Mouse (Mus musculus) kidney, embryonic 14.5 days (tissue): ENCODE measurements at regions not wholly inside any gene's neighbourhood (a gene's known extent, or its start where the extent isn't known, plus 50 kb on each side); places are given as distances from the start of the nearest gene placed in this dataset.

ENCODE experiments used
- ATAC-seq: fragments of 200-750 bp; cut with Nextera tagmentation; 2 replicates; pipeline ENCODE4 v1.8.0; 2017; ENCODE audit warnings: moderate number of reproducible peaks, mild to moderate bottlenecking, moderate TSS enrichment, moderate library complexity; ENCODE audit not compliant: low FRiP score, low TSS enrichment
- H3K27ac ChIP-seq: fragments of 300-500 bp; sonication (generic); 2 replicates; pipeline ENCODE4 v1.5.1; 2014; ENCODE audit warnings: low read depth, mild to moderate bottlenecking, low read length, moderate library complexity, mixed read lengths
- H3K27me3 ChIP-seq: fragments of 300-500 bp; sonication (generic); 2 replicates; pipeline ENCODE4 v1.6.1; 2014; ENCODE audit warnings: mild to moderate bottlenecking, low read length; ENCODE audit not compliant: control insufficient read depth, insufficient read depth
- H3K36me3 ChIP-seq: fragments of 300-500 bp; sonication (generic); 2 replicates; pipeline ENCODE4 v1.6.1; 2014; ENCODE audit warnings: low read length, mixed read lengths; ENCODE audit not compliant: control insufficient read depth, insufficient read depth
- H3K4me1 ChIP-seq: fragments of 300-500 bp; sonication (generic); 2 replicates; pipeline ENCODE4 v1.6.1; 2014; ENCODE audit warnings: low read length, mixed read lengths; ENCODE audit not compliant: control insufficient read depth, insufficient read depth
- H3K4me2 ChIP-seq: fragments of 300-500 bp; sonication (generic); replicated peaks from 2 replicates; pipeline ENCODE4 v1.6.1; 2014; ENCODE audit warnings: low read depth, mild to moderate bottlenecking, low read length
- H3K4me3 ChIP-seq: fragments of 300-500 bp; sonication (generic); 2 replicates; pipeline ENCODE4 v1.5.1; 2014; ENCODE audit warnings: mild to moderate bottlenecking, low read length
- H3K9ac ChIP-seq: fragments of 300-500 bp; sonication (generic); 2 replicates; pipeline ENCODE4 v1.6.1; 2014; ENCODE audit warnings: low read depth, mild to moderate bottlenecking, low read length, moderate library complexity
- H3K9me3 ChIP-seq: fragments of 300-500 bp; sonication (generic); 2 replicates; pipeline ENCODE4 v1.6.1; 2016; ENCODE audit warnings: low read length; ENCODE audit not compliant: control insufficient read depth
- whole genome bisulfite sequencing: fragments of 180-500 bp; shearing (Covaris S2); extraction: QIAGEN DNeasy Blood & Tissue Kit; methylation state at CpG from one replicate; pipeline ENCODE4 v1.1.7; 2014; 5-methylcytosine and 5-hydroxymethylcytosine counted together

- no peak for ATAC-seq
- 68% methylated on average over 15 of the region's 15 CpGs for WGBS
- Histone ChIP-seq H3K27me3 (no peaks in the 10 kb centered on the region), H3K36me3 (no peaks in the 10 kb centered on the region), H3K9me3 (no peaks in the 10 kb centered on the region), H3K9ac (no peak overlapping the region), H3K4me3 (no peak overlapping the region), H3K4me2 (no peak overlapping the region), H3K27ac (no peak overlapping the region), H3K4me1 (no peaks in the 10 kb centered on the region)
Observed at GRCm38 (mm10) chr5:77468467-77468866, 60.6 kb upstream of the Igfbp7 start.

DNA sequence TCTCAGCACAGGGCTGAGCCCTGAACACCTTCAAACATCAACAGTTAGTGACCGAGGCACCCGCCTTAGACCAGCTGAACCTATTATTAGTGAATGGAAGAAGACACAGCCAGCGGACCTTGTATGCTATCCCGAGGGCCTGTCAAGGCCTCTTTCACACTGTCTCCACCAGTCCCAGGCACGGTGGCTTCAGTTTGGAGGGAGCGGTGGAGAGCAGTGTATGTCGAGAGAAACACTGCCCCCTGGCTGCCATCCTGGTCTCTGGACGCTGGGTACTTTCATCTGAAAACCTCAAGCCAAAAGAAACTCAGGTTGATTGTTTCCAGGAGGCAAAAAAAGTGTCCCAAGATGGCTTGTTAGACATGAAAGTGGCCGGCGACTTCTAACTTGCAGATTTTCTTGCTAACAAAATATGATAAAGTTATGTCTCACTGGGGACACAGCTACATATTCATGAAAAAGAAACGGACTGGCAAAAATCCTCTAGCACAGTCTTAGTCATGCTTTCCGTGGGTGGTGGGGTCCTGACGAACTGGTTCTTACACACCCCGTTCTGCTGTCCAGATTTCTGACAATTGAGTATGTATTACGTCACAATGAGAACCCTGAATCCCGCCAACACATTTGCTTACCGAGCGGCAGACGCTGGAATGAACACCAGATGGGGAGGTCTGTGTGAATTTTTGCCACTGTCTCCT is 57.2 kb upstream of the Igfbp7 start:
- Histone ChIP-seq H3K36me3 (no peaks in the 10 kb centered on the region), H3K4me2 (no peak overlapping the region), H3K4me3 (no peak overlapping the region), H3K27ac (no peak overlapping the region), H3K9ac (no peak overlapping the region), H3K27me3 (no peaks in the 10 kb centered on the region), H3K9me3 (no peaks in the 10 kb centered on the region), H3K4me1 (no peaks in the 10 kb centered on the region)
- no peak for ATAC-seq
- 61% methylated on average over 19 of the region's 19 CpGs for WGBS

DNA sequence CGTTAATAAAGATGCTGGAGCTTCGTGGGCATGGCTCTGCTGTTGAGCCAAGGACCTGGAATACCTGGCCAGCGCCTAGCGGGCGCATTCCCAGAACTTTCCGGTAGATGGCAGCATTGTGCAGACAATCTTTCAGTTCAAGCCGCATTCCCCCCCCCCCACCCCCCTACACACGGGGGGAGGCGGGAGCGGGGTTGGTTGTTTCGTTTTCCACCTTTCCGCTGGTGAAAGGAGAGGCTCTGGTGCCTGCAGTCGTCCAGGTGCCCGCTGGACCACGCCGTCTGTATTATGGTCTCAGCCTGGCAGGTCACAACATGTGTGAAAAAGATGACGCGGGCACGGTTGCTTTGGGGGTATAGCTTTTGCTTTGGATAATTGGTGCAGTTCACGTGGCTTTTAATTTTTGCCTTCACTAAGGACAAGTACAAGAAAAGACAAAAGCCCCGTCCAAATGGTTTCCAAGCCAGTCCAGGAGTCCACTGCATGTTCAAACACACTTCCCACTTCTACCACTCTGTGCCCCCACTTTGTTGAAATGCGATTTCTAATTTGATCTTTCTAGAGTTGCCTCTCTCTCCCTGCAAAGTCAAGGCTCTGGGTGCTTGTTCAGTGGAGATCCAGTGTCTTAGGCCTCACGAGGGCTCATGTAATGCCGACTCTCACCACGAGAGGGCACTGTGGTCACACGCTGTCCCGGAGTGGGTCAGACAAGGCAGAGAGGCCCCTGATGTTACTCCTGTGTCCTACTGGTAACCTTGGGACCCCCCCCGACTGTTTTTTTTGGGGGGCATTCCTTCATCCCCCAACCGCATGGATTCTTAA is 52.3 kb upstream of the Igfbp7 start:
- WGBS: 2% methylated on average over 29 of the region's 29 CpGs
- no peaks in the 10 kb centered on the region for H3K27me3 ChIP-seq

More for the DNA sequence above, 52.3 kb upstream of the Igfbp7 start:
- peak; percentile 92 for ATAC-seq
- Histone ChIP-seq H3K4me3 (peak overlapping the region; percentile 47), H3K9me3 (no peaks in the 10 kb centered on the region), H3K36me3 (no peaks in the 10 kb centered on the region), H3K4me1 (no peaks in the 10 kb centered on the region), H3K27ac (peak overlapping the region; percentile 43; the same call in 1 of the 2 replicates), H3K9ac (peak overlapping the region; percentile 60; the same call in 1 of the 2 replicates), H3K4me2 (peak overlapping the region; percentile 59)
